Mouse (Mus musculus) kidney, adult 2 months (tissue): ENCODE measurements around the gene Steap3. TPM values are rescaled to one million over a fixed set of nuclear protein-coding genes. Genes with fewer than 3 reads are reported as not detected.

Experiments
- DNase-seq: peaks from one replicate; pipeline ENCODE4 v3.0.0; 2021
- H3K27ac ChIP-seq: fragments of 200-500 bp; 2 replicates; pipeline ENCODE4 v1.5.1; 2012; ENCODE audit warnings: low read depth, low read length, control low read depth, inconsistent platforms; ENCODE audit not compliant: insufficient read depth
- H3K27me3 ChIP-seq: fragments of 200-500 bp; replicated peaks from 2 replicates; pipeline ENCODE4 v1.6.1; 2012; ENCODE audit warnings: mild to moderate bottlenecking, moderate library complexity, low read length, inconsistent platforms; ENCODE audit not compliant: control insufficient read depth, insufficient read depth
- H3K36me3 ChIP-seq: fragments of 200-500 bp; 2 replicates; pipeline ENCODE4 v1.6.1; 2012; ENCODE audit warnings: mild to moderate bottlenecking, moderate library complexity, low read length, inconsistent platforms; ENCODE audit not compliant: control insufficient read depth, insufficient read depth
- H3K4me1 ChIP-seq: fragments of 200-500 bp; 2 replicates; pipeline ENCODE4 v1.6.1; 2011; ENCODE audit warnings: low read length; ENCODE audit not compliant: control insufficient read depth, insufficient read depth
- H3K4me3 ChIP-seq: fragments of 200-500 bp; 2 replicates; pipeline ENCODE4 v1.5.1; 2011; ENCODE audit warnings: mild to moderate bottlenecking, low read depth, low read length, control low read depth; ENCODE audit not compliant: insufficient read depth
- CTCF ChIP-seq: fragments of 200-500 bp; conservative IDR thresholded peaks from 2 replicates; pipeline ENCODE4 v1.5.1; 2011; ENCODE audit warnings: low read depth, mild to moderate bottlenecking, control low read depth, low read length, moderate library complexity, mixed read lengths; ENCODE audit not compliant: insufficient read depth, insufficient read length
- POLR2A ChIP-seq: fragments of 200-500 bp; IDR thresholded peaks from one replicate; pipeline ENCODE4 v1.6.1; 2011; ENCODE audit warnings: low read depth, low read length, control low read depth
- WGBS: fragments of 180-500 bp; shearing (Covaris S2); methylation state at CpG from one replicate; pipeline ENCODE4 v1.1.7; 2018; 5-methylcytosine and 5-hydroxymethylcytosine counted together
- polyA plus RNA-seq: library from polyadenylated mRNA; depleted of rRNA; stranded (reverse); fragments of >200 nt; gene quantifications from 2 replicates; pipeline ENCODE4 v1.2.3, GENCODE M21; 2012

Steap3 gene
- polyA plus RNA-seq, 1 experiment = 25.1 TPM

- DNase-seq = no peak
- Histone ChIP-seq H3K36me3 (no peaks in the 10 kb centered on the region), H3K27ac (no peak overlapping the region), H3K4me1 (no peaks in the 10 kb centered on the region), H3K4me3 (no peak overlapping the region), H3K27me3 (no peaks in the 10 kb centered on the region)
- 86% methylated on average over 3 of the region's 3 CpGs for WGBS
- no peak for TF ChIP-seq POLR2A
- no peak for TF ChIP-seq CTCF
Measured at GRCm38 (mm10) chr1:120250586-120250985, 21.9 kb downstream of the Steap3 start.

GRCm38 (mm10) chr1:120249842-120250241 is 22.7 kb downstream of the Steap3 start:
- Histone ChIP-seq H3K36me3 (no peaks in the 10 kb centered on the region), H3K4me1 (no peaks in the 10 kb centered on the region), H3K27me3 (no peaks in the 10 kb centered on the region), H3K4me3 (no peak overlapping the region), H3K27ac (no peak overlapping the region)
- WGBS = 90% methylated on average over 5 of the region's 5 CpGs
- TF ChIP-seq CTCF = no peak
- DNase-seq = no peak

- Histone ChIP-seq H3K4me1 (no peaks in the 10 kb centered on the region), H3K27ac (no peak overlapping the region), H3K36me3 (no peaks in the 10 kb centered on the region), H3K27me3 (no peaks in the 10 kb centered on the region), H3K4me3 (no peak overlapping the region)
- peak; percentile 56 for DNase-seq
- TF ChIP-seq CTCF (no peak), POLR2A (no peak)
- 39% methylated on average over 5 of the region's 5 CpGs for WGBS
Measured at GRCm38 (mm10) chr1:120248156-120248555, 24.3 kb downstream of the Steap3 start.

- Histone ChIP-seq H3K4me1 (no peaks in the 10 kb centered on the region), H3K4me3 (no peak overlapping the region), H3K27me3 (no peaks in the 10 kb centered on the region), H3K27ac (no peak overlapping the region), H3K36me3 (no peaks in the 10 kb centered on the region)
- no peak for DNase-seq
- no peak for TF ChIP-seq POLR2A
- no peak for TF ChIP-seq CTCF
- 71% methylated on average over 3 of the region's 3 CpGs for WGBS
Measured at GRCm38 (mm10) chr1:120247351-120247750, 25.2 kb downstream of the Steap3 start.

- H3K4me3 ChIP-seq = no peak overlapping the region
- WGBS = 94% methylated on average over 8 of the region's 8 CpGs
- H3K4me1 ChIP-seq = no peaks in the 10 kb centered on the region
- H3K36me3 ChIP-seq = no peaks in the 10 kb centered on the region
- H3K27me3 ChIP-seq = no peaks in the 10 kb centered on the region
- DNase-seq = no peak
- H3K27ac ChIP-seq = no peak overlapping the region
- TF ChIP-seq CTCF (no peak), POLR2A (no peak)
Measured at GRCm38 (mm10) chr1:120246946-120247345, 25.6 kb downstream of the Steap3 start.

- Histone ChIP-seq H3K27me3 (no peaks in the 10 kb centered on the region), H3K4me3 (no peak overlapping the region), H3K27ac (no peak overlapping the region), H3K36me3 (no peaks in the 10 kb centered on the region), H3K4me1 (no peaks in the 10 kb centered on the region)
- no peak for DNase-seq
- WGBS = 73% methylated on average over 4 of the region's 4 CpGs
- TF ChIP-seq CTCF = no peak
- TF ChIP-seq POLR2A = no peak
Measured at GRCm38 (mm10) chr1:120245661-120246131, 26.8 kb downstream of the Steap3 start.

- TF ChIP-seq POLR2A (no peak), CTCF (no peak)
- Histone ChIP-seq H3K4me3 (no peak overlapping the region), H3K36me3 (no peaks in the 10 kb centered on the region), H3K27ac (no peak overlapping the region), H3K4me1 (no peaks in the 10 kb centered on the region), H3K27me3 (no peaks in the 10 kb centered on the region)
- 85% methylated on average over 11 of the region's 11 CpGs for WGBS
- DNase-seq = no peak
Measured at GRCm38 (mm10) chr1:120244646-120245045, 27.9 kb downstream of the Steap3 start.

GRCm38 (mm10) chr1:120243987-120244386 is 28.5 kb downstream of the Steap3 start:
- Histone ChIP-seq H3K27me3 (no peaks in the 10 kb centered on the region), H3K4me1 (no peaks in the 10 kb centered on the region), H3K27ac (no peak overlapping the region), H3K4me3 (no peak overlapping the region), H3K36me3 (no peaks in the 10 kb centered on the region)
- 78% methylated on average over 11 of the region's 11 CpGs for WGBS
- TF ChIP-seq CTCF (no peak), POLR2A (no peak)
- DNase-seq = no peak
